Mouse (Mus musculus) bone marrow macrophage, adult 2 months (primary cell): Measurements from ENCODE around the gene Tsfm. TPM values are rescaled to one million over a fixed set of nuclear protein-coding genes. Genes with fewer than 3 reads are reported as not detected.
"Not testable (repeated sequence)": the region's sequence is repeated elsewhere in the genome, so short reads cannot be mapped to it uniquely, and the experiment has no call there.

Experiments used
- H3K27ac ChIP-seq: 2 replicates; pipeline ENCODE4 v1.5.1; 2012; ENCODE audit warnings: low read depth, low read length; ENCODE audit not compliant: insufficient read depth
- H3K4me1 ChIP-seq: 2 replicates; pipeline ENCODE4 v1.6.1; 2012; ENCODE audit warnings: low read length; ENCODE audit not compliant: control insufficient read depth, insufficient read depth
- H3K4me3 ChIP-seq: 2 replicates; pipeline ENCODE4 v1.5.1; 2012; ENCODE audit warnings: mild to moderate bottlenecking, low read length, moderate library complexity; ENCODE audit not compliant: insufficient read depth
- CTCF ChIP-seq: IDR thresholded peaks from 2 replicates; pipeline ENCODE4 v1.5.1; 2012; ENCODE audit warnings: low read depth, mild to moderate bottlenecking, low read length, moderate library complexity
- POLR2A ChIP-seq: IDR thresholded peaks from 2 replicates; pipeline ENCODE4 v1.6.1; 2012; ENCODE audit warnings: mild to moderate bottlenecking, low read depth, low read length, borderline replicate concordance
- polyA plus RNA-seq: library from polyadenylated mRNA; stranded (reverse); fragments of >200 nt; gene quantifications from 2 replicates; pipeline ENCODE4 v1.2.4, GENCODE M21; 2012; ENCODE audit not compliant: missing spikeins, insufficient read depth, insufficient read length

Gene Tsfm
- polyA plus RNA-seq, 1 experiment = 12.9 TPM

GRCm38 (mm10) chr10:127073981-127074380, 43.3 kb upstream of the Tsfm start:
- TF ChIP-seq CTCF (no peak), POLR2A (no peak)
- H3K27ac ChIP-seq = no peak overlapping the region
- peaks cover 7% of the 10 kb centered on the region; the same call in 1 of the 2 replicates for H3K4me1 ChIP-seq

GRCm38 (mm10) chr10:127072969-127073368, 42.3 kb upstream of the Tsfm start:
- not testable (repeated sequence) for H3K4me1 ChIP-seq, H3K27ac ChIP-seq, H3K4me3 ChIP-seq

More at GRCm38 (mm10) chr10:127073981-127074380, 43.3 kb upstream of the Tsfm start:
- H3K4me3 ChIP-seq = no peak overlapping the region

GRCm38 (mm10) chr10:127072270-127072669, 41.6 kb upstream of the Tsfm start:
- H3K4me3 ChIP-seq, H3K27ac ChIP-seq, H3K4me1 ChIP-seq: not testable (repeated sequence)

- TF ChIP-seq CTCF (no peak), POLR2A (no peak)
- Histone ChIP-seq H3K4me3 (peak overlapping the region; percentile 73; the same call in 1 of the 2 replicates), H3K4me1 (peaks cover 9% of the 10 kb centered on the region), H3K27ac (no peak overlapping the region)
These were observed 40.6 kb upstream of the Tsfm start for GRCm38 (mm10) chr10:127071203-127071602.

GRCm38 (mm10) chr10:127070190-127071121, 39.8 kb upstream of the Tsfm start, which contains the start of gene Tspan31:
Gene Tspan31 (minus strand): TSS chr10:127070264.
- H3K27ac ChIP-seq = peak within 1 kb of the TSS; percentile 75
- H3K4me1 ChIP-seq = peaks cover 9% of the 10 kb centered on the region
- TF ChIP-seq POLR2A = 0 out of 2 replicates have a peak, but pooled peaks have one; percentile 75
- TF ChIP-seq CTCF = no peak
- peak within 1 kb of the TSS; percentile 95 for H3K4me3 ChIP-seq

GRCm38 (mm10) chr10:127069281-127070189, 38.9 kb upstream of the Tsfm start:
- H3K4me1 ChIP-seq = peaks cover 14% of the 10 kb centered on the region
- TF ChIP-seq POLR2A = no peak; the same call in 1 of the 2 replicates
- TF ChIP-seq CTCF = no peak
- peak overlapping the region; percentile 75 for H3K27ac ChIP-seq
- peak overlapping the region; percentile 95 for H3K4me3 ChIP-seq

- 0 out of 2 replicates have a peak overlapping the region, but pooled peaks have one; percentile 95 for H3K4me3 ChIP-seq
- no peak overlapping the region for H3K27ac ChIP-seq
- TF ChIP-seq CTCF = no peak
- no peak for TF ChIP-seq POLR2A
- H3K4me1 ChIP-seq = peaks cover 14% of the 10 kb centered on the region
These were observed 37.9 kb upstream of the Tsfm start for GRCm38 (mm10) chr10:127068360-127069038.

GRCm38 (mm10) chr10:127066519-127067018, 35.9 kb upstream of the Tsfm start:
- no peak overlapping the region for H3K27ac ChIP-seq
- no peak overlapping the region for H3K4me3 ChIP-seq
- no peak for TF ChIP-seq POLR2A
- no peak for TF ChIP-seq CTCF
- H3K4me1 ChIP-seq = peaks cover 21% of the 10 kb centered on the region

- Histone ChIP-seq H3K27ac (no peak overlapping the region), H3K4me1 (peaks cover 20% of the 10 kb centered on the region), H3K4me3 (no peak overlapping the region)
- no peak for TF ChIP-seq CTCF
- TF ChIP-seq POLR2A = no peak
These were observed 35.3 kb upstream of the Tsfm start for GRCm38 (mm10) chr10:127065981-127066380.
